Mouse (Mus musculus) layer of hippocampus, adult 18-20 months (tissue): ENCODE results near the gene C530025M09Rik. TPM values are rescaled to one million over a fixed set of nuclear protein-coding genes. Genes with fewer than 3 reads are reported as not detected.

ENCODE experiments used
- DNase-seq, 2 experiments: peaks; one replicate each; pipeline ENCODE4 v3.0.0; 2022; ENCODE audit warnings: low spot score in 2 of 2
- long read RNA-seq: library from polyadenylated mRNA; stranded (forward); transcript quantifications from one replicate; pipeline ENCODE4 v2.0.0, GENCODE M21; 2021
- total RNA-seq, 2 experiments: library from RNA; stranded (reverse); gene quantifications; 2 replicates each; pipeline ENCODE4 v1.2.3; 2021

C530025M09Rik gene
- 1 to 10 TPM in 1 of 2 experiments, under 1 TPM in 1; 0.50 to 1.0 TPM for total RNA-seq
- long read RNA-seq: 0 reads

DNA sequence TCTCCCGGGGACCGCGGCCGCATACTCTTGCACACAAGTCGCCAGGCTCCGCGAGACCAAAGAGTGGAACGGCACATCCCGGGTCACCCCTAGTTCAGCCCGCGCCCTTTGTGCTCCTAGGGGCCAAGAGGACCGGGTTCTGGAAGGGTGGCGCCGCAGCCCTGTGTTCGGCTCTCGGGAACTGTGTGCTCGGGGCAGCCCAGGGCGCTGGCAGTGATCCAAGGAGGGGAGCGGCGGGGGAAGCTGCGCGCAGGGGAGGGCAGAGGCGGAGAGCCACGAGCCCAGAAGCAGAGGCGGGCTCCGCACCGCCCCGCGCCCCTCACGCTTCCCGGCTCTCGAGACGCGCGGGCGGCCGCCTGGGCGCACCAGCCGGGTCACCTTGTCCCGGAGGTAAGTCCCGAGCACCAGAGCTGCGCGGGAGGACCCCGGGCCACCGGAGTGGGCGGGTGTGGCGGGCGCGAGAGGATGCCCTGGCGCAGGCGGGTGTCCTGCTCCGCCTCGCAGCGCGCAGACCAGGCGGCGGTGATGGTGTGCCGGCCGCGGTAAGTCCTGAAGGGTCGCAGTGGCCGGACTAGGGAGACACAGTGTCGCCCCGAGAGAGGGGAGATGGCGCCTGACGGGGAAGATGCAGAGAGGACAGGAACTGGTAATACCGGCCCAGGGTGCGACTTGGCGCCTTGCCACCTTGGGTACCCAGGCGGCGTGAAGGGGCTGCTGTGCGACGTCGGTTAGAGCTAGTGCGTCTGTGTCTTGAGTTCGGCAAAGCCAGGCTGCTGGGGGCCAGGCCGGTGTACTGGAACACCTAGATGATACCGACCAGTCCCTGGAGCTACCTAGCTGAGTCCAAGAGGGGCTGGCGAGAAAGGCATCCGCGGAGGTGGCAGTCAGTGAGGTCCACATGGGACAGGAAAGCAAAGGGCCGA is at the start of gene C530025M09Rik:
Gene C530025M09Rik, minus strand, starts transcription at position 678 of the 923 bp plus-strand sequence.
- DNase-seq: peak; percentile 20 to 59

DNA sequence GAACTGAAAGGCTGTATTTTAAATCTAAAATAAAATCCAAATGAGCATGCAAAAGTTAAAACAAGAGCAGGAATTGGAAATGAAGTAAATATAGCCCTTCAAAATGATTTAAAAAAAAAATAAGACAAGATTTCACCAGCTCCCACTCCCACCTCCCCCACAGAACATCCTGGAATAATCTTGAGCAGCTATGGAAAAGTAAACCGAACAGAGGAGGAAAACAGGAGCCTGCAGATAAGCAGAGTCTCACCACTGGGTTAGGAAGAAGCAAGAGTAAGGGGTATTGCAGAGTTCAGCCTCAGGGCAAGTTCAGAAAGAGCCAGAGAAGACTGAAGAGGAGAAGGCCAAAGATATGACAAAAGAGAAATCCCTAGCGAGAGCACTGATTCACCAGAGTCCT is 46.9 kb upstream of the C530025M09Rik start:
- no peak for DNase-seq

DNA sequence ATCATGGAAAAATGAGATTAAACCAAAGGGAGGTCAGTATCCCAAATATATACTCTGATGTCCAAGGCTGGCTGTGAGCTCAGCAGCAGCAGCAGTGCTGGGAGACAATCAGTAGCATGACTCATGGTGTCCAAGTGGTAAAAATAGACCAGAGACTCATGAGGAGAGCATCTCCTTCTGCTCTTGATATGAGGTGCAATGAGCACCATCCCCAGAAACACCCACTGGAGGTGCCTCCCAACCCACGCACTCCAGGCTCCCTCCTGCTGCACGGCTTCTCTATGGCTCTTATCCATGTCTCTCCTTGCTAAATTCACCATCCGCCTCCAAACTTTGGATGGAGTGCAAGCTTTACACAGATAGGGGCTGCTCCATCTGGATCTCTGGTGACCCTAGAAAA is 42.3 kb upstream of the C530025M09Rik start:
- DNase-seq: peak; percentile 68 to 85

DNA sequence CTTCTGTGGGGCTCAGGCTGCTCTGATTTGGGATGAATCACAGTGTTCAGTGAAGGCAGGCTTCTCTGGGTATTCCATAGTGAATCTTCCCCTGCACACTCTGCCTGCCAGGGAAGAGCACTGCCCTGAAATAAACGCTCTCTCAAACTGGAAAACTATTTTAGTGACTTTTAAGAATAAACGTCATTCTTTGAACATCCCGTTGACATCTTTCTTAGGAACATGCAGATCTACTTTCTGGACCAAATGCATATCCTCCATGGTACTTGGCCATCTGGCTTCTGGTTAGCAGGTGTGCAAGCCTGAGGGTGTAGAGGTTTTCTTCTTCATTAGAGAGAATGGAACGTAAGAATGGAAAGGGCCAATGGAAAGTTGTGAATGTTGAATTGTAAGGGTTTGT is 41.5 kb upstream of the C530025M09Rik start:
- DNase-seq: peak in 1 of 2 experiments; percentile 18

DNA sequence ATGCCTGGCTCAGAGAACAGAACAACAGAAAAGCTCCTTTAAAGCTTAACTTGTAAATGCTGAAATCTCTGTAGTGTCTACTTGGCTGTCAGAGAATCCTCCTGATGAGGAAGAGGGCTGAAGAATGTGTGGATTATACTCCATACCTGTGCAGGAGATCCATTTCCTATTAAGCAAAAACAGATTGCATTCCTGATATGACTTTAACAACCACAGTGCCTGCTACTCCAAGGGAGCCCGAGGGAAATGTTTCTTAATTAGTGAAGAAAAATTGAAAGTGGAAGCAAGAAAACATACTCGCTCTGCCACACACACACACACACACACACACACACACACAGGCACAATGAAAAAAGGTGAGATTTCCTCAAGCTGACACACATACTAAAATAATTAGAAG is 39.5 kb upstream of the C530025M09Rik start:
- no peak for DNase-seq

DNA sequence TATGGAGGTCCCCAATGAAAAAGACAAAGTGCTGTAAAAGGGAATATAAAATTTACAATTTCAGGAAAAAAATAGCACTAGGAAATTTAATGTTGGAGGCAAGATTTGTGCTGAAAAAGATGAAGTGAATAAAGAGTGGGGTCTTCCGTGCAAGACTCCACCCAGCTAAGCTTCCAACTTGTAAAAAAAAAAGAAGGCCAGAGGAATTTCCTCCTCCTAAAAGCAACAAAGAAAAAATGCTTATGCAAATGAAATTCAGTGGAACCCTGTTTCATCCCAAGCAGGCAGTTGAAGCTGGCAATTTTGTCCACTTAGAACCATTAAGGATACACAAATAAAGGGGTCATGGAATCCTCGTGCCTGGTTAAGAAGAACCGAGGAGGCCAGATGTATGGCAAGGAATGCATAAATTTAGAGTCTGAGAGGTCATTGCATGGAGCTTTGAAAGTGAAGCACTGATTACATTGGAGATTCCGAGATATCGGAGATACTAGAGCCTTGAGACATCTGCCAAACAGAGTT is 35.0 kb upstream of the C530025M09Rik start:
- DNase-seq: no peak

DNA sequence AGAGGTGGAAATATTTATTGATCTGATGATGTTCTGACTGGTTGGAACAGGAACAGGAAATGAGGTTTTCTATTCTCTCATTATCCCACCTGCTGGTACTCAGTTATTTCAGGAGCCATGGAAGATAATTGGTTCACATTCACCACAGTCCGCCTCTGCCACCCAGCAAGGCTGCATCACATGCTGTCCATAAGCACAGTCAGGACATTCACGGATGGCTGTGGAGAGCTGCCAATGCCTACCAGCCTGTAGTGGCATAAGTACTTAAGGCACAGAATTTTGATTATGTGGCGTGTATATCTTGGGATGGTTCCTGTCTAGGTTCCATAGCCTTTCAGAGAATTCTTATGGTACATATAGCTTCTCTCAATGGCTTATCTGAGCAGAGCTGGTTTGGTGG is 30.0 kb upstream of the C530025M09Rik start:
- DNase-seq: no peak

DNA sequence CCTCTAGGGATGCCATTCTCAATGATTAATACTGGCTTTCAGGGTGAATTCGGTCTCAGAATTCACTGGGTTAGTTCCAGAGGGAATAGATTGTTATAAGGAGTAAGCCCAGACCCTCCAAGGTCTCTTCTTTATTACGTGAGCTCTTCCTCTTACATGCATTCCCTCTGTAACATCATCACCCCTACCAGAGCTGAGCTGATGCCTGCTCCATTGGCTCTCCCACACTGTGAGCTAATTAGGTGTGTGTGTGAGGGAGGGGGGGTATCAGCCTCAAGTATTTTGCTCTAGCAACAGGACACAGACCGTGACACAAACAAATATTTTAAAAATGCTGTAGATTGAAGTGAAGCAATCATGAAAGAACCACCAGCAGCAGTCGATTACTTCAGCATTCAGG is 17.8 kb upstream of the C530025M09Rik start:
- no peak for DNase-seq

DNA sequence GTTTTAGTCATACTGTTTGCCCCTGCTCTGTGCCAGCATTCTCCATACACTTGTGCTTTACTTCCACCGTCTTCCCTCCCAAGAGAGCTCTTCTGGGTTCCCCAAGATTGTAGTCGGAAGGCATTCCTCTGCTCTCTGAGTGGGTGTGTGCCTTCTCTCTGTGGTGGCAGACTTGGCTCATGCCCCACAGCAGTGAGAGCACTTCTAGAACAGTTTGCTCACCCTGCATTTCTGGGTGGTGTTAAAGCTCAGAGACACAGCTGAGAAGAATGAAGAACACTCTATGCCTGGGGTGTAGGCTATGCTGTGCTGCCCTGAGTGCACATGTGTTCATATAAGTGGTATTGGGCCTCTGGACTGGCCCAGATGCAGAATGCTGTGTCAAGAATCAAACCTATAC is 13.6 kb upstream of the C530025M09Rik start:
- peak; percentile 13 to 51 for DNase-seq

DNA sequence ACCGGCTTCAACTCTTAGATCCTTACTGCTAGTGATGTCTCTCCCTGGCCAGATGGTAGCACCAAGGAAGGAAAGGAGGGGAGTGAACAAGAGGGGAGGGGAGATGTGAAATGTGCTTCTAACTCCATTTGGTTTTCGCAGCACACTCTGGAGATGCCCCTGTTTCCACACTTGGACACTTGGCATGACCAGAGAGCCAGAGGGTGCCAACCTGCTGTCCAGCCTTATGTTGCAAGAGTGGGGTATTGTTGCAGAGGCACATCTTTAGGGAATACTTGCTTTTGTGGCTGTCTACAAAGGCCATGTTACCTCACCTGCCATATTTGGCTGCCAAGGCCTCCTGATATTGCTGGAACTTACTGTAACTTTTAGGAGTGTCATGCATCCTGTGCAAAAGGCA is 8.7 kb upstream of the C530025M09Rik start:
- DNase-seq: no peak

DNA sequence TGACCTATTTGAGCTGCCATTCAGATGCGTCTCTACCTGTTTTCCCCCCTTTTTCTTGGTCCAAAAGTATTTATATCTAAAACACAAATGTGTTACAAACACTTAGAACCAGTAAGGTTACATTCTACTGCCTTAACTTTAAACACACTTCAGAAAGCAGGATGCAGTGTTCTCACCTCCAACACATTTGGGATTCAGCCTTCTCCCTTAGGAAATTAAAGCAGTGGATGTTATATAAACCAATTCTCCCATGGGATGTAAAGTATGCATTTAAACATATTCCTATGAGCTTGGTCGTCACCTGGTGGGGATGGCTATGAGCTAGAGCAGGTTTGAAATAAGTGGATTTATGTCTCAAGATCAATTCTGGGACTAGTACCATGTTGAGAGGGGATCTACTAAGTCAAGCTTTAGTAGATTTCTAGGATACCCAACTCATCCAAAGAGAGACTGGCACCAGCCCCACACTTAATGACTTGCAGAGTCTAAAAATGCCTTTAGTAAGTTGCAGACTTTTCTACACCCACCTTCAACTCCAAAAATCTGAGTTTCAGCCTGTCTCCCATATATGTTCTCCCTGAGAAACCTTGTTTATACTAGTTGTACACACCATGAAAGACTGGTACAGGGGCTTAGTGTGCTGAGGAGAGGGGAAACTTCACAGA is 5.6 kb upstream of the C530025M09Rik start:
- DNase-seq: no peak

DNA sequence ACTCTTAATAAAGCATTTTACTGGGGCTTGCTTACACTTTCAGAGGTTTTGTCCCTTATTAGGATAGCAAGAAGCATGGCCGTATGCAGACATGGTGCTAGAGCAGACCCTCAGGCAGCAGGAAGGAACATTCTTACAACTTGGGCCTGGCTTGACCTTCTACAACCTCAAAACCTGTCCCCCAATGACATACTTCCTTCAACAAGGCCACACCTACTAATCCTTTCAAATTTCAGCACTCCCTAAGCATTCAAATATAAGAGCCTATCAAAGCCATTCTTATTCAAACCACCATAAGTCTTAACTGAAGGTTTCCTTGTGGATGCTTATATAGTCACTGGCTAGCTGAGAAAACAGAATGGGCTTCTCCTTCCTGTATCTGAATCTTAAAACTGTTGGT is 4.1 kb upstream of the C530025M09Rik start:
- DNase-seq: no peak

DNA sequence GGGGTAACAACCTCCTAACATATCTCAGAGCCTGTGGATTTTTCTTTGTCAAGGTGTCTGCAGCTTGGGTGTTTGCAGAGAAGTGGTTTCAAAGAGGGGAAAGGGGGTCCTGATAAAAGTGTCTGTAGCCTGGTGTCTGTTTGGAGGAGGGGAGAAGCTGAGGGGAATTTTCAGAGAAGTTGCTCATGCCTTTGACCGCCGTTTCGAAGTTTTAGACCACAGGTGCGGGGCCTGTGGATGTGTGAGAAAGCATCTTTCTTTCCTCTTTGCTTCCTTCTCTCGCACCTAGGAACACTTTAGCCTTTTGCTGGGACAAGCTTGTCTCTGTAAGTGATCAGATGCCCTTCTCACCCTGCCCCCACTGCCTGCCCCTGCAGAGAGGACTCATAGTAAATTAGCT is 1.3 kb upstream of the C530025M09Rik start:
- no peak for DNase-seq

DNA sequence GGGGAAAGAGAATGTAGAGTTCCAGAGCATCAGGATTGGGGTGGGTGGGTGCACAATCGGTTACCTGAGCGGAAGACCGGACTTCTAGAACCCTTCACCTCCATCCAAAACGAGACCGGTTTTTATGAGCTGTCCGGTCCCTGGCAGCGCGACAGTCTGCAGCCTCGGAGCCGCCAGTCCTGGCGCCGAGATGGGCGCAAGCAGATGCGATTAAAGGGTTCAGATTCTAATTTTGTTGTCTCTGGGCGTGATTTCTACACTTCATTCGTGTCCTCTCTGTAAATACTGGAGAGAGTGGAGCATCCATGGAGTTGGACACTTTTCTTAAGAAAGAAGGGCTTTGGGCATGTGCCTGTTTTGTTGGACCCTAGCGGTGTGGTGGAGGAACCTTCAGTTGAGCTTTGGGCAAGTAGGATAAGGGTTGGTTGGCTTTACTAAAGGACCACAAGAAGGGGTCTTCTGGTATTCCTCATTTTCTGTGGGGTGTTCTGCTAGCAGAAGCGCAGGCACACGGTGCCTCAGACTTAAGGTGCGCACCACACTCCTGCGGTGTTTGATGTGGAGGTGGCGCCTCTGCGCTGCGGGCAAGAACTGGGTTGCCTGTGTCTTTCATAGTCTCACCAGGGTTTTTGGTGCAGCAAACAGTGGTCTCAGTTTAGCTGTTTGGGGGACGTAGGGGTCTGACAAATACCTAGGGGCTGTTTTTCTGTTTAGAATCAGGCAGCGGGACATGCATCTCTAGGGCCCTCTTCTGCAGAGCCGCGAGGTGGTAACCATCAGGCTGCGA is 639 bp upstream of the C530025M09Rik start:
- DNase-seq: peak; percentile 11 to 47

DNA sequence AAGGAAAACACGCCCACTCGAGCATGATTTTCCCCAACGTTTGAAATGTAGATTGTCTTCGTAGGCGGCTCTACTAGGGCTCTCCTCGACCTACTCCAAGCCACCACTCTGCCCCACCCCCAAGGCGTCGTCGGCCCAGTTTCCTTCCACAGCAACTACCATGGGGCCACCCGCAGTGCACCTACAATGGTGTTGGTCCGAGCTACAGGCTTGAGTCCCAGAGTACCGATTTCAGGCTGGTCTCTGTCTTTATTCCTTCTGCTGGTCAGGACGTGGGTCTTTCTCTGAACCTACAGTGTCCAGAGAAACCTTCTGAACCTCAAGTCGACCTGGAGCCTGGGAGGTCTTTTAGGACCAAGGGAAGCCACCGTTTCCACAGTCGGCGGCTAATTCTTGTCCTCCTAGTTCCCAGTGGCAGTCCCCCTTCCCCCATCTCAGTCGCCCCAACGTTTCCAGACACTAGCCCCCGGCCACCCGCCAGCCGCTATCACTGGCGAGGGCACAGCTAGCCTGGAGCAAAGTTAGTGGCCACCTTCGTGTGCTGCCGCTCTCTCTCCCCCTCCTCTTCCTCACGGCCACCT is 968 bp downstream of the C530025M09Rik start:
- no peak for DNase-seq

DNA sequence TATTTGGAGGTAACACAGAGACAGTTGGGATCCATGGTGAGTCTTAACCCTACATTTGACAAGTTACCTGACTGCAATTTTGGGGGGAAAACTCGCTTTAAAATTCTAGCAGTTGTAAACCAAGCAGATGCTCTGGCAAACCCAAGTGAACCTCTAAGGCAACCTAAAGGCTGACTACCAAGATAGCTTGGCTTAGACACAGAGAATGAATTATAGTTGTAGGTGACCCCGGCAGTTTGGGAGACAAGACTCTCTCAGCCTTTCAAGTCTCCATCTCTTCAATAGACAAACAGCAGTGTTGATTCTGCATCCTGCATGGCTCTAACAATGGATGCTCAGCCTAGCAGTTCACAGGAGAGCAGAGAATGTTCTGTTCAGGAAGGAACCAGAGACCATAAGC is 2.1 kb downstream of the C530025M09Rik start, which contains the start of gene Syndig1:
Gene Syndig1, plus strand, starts transcription at position 301 of the 400 bp plus-strand sequence.
- no peak for DNase-seq

DNA sequence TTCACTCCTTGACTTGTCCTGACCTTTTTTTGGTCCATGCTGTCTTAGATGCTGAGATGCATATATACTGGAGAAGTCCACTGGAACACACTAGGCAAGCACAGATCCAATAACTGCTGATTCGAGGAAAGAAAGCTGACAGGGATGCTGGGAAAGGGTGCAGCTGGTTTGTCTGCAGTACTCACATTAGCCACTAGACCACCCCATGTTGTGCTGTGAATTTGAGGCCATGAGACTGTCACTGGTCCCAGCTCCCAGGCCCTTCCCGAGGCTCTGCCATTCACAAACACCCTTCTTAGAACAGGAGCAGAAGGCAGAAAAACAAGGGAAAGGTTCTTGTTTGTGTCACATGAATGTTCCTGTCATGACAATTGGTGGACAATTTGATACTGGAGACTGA is 10.8 kb downstream of the C530025M09Rik start:
- no peak for DNase-seq

DNA sequence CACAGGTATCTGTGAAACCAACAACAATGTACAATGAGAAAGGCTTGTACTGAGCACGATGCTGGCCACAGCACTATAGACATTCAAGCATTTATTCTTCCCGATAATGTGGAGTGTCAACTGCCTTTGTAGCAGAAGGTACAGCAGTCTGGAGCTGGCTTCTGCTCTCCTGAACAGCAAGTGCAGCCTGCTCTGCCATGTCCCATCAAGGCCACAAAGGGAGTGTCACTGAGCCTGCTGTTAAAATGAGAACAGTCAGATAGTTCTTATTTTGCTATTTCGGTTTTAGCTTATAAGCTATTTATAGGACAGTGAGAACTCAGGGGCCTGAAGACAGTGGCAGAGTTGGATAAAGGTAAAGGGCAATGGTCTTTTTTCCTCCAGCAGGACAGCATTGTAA is 11.3 kb downstream of the C530025M09Rik start:
- no peak for DNase-seq

DNA sequence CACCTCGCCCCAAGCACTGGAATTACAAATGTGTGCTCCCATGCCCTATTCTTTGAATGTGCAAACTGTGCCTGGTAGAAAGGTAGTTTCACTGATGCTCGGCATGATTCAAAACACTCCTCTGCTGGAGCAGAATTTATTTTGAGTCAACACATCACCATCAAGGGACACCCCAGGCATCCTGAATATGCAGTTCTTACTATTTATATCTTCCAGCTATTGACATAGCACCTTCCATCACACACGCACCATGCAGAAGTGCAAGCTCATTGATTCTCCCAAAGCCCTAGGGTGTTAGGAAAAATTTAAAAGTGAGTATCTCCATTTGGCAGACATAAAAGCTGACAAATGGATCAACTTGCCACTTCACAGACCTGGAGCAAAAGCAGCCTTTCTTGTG is 12.6 kb downstream of the C530025M09Rik start:
- no peak for DNase-seq

DNA sequence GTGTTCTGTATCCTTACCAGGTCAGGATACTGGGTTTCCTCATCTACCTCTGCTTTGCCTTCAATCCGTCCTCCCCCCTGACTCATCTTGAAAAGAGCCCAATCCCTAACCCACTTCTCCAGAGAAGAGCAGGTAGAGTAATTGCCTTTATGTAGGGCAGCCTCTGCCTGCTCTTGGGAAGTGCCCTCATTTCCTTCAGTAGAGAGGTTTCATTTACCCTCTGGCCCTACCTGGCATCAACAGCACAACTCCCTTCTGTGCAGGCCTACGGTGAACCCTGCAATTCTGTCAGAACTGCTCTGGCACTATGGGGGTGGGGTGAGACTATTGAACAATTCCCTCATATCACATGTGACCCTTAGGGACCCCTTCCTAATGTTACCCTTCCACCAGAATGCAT is 18.1 kb downstream of the C530025M09Rik start:
- DNase-seq: no peak

DNA sequence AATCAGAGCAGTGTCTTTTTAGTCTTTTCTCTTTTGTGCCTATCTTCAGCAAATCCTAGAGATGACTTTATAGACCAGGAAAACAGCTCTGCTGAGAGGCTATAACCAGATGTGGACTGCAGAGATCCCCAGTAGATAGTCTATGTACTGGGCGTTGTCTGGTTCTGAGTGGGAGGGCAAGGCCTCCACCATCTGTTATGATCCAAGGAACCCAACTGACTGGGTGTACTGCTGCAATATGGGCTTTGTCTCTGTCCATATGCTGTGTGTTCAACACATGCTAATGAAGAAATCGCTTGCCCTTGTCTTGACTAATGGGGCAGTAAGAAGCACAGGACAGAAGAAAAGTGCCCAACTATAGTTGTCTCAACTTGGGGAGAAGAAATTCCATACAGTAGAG is 25.8 kb downstream of the C530025M09Rik start:
- DNase-seq: peak; percentile 15 to 68
